Mouse (Mus musculus): ENCODE results near the gene Snx15. TPM values are rescaled to one million over a fixed set of nuclear protein-coding genes. Genes with fewer than 3 reads are reported as not detected.
A peak's percentile ranks its signal among the peaks of the same experiment; 100 is the strongest.

Gene Snx15
- 32.5 and 35.0 TPM in 2 replicates for polyA plus RNA-seq (2015; fragmentation: Nextera tagmentation; extraction: Ambion mirVana)

DNA sequence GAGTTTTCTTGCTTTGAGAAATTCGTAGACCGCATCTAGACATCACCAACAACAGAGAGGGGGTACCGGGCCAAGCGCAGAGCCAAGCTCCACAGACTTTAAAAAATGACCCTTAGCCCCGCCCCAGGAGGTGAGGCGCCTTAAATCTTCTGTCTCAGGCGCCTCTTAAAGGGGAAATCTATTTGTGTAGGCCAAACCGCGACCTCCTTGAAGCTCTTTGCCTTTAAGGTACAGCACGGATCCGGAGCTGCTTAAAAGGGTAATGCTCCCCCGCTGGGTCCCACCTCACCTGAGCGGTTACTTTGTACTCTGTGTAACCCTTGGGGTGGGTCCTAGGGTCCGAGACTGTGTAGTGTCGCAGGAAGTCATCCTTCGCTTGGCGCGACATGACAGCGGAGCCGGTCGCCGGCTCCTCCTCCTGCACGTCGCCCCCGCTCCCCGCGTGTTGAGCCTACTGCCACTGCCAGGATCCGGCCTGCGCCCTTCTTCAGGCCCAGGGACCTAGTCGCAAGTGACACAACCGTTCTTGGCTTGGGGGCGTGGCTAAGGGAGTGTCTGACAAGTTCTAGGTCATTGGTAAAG is at the start of gene Snx15:
Gene Snx15 (minus strand): TSS at position 545 of the 582 bp plus-strand sequence.
- WGBS = under 1% methylated on average over 32 of the region's 32 CpGs
- H3K4me2 ChIP-seq = peak within 1 kb of the TSS; percentile 70

GRCm38 (mm10) chr19:6174771-6175170 is 46.7 kb upstream of the Snx15 start:
- 43% methylated on average over 5 of the region's 5 CpGs for WGBS
- H3K4me3 ChIP-seq = no peak overlapping the region
- ATAC-seq = no peak

More for the DNA sequence above, at the start of gene Snx15:
- H3K9me3 ChIP-seq (replicated peaks) = no peaks in the 10 kb centered on the region
- H3K9ac ChIP-seq = peak within 1 kb of the TSS; percentile 75
- peaks cover 11% of the 10 kb centered on the region; the same call in 1 of the 2 replicates for H3K4me1 ChIP-seq
- H3K4me3 ChIP-seq = peak within 1 kb of the TSS; percentile 55
- peak; percentile 94 for ATAC-seq
- no peaks in the 10 kb centered on the region for H3K27me3 ChIP-seq
- peak within 1 kb of the TSS; percentile 84 for H3K27ac ChIP-seq
- H3K36me3 ChIP-seq (ENCODE audit: poor library complexity, severe bottlenecking) = peaks cover 5% of the 10 kb centered on the region; the same call in 1 of the 2 replicates

DNA sequence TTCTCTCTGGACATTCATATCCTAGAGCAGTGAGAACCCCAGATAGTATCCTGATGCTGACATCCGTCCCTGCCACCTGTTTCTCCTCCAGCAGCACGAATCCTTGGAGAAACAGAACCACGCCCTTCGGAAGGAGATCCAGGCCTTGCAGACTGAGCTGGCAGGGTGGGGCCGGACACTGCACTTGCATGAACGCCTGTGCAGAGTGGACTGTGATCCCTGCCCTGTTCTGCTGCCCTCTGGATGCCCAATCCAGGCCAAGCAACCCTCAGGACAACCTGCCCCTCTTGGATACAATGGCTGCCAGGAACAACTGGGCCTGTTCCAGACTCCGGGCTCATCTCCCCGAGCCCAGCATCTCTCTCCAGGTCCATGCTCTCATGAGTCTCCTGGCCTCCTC is 43.1 kb upstream of the Snx15 start:
- Histone ChIP-seq H3K4me2 (no peak overlapping the region), H3K4me1 (no peaks in the 10 kb centered on the region), H3K36me3 (ENCODE audit: poor library complexity, severe bottlenecking) (no peaks in the 10 kb centered on the region), H3K27ac (no peak overlapping the region), H3K9me3 (replicated peaks) (no peaks in the 10 kb centered on the region), H3K9ac (no peak overlapping the region), H3K4me3 (no peak overlapping the region), H3K27me3 (no peaks in the 10 kb centered on the region)
- ATAC-seq = no peak
- 90% methylated on average over 8 of the region's 8 CpGs for WGBS

More at GRCm38 (mm10) chr19:6174771-6175170, 46.7 kb upstream of the Snx15 start:
- no peak overlapping the region for H3K4me2 ChIP-seq
- H3K4me1 ChIP-seq = no peaks in the 10 kb centered on the region
- H3K27me3 ChIP-seq = no peaks in the 10 kb centered on the region
- H3K9ac ChIP-seq = no peak overlapping the region
- no peaks in the 10 kb centered on the region for H3K36me3 ChIP-seq (ENCODE audit: poor library complexity, severe bottlenecking)
- 0 out of 2 replicates have a peak, but pooled peaks cover 4% of the 10 kb centered on the region for H3K9me3 ChIP-seq (replicated peaks)
- no peak overlapping the region for H3K27ac ChIP-seq

GRCm38 (mm10) chr19:6166750-6167149 is 38.6 kb upstream of the Snx15 start:
- ATAC-seq = no peak
- Histone ChIP-seq H3K9ac (no peak overlapping the region), H3K4me1 (no peaks in the 10 kb centered on the region), H3K27me3 (no peaks in the 10 kb centered on the region), H3K4me2 (no peak overlapping the region), H3K4me3 (no peak overlapping the region), H3K9me3 (replicated peaks) (no peaks in the 10 kb centered on the region), H3K36me3 (ENCODE audit: poor library complexity, severe bottlenecking) (no peaks in the 10 kb centered on the region), H3K27ac (no peak overlapping the region)
- 84% methylated on average over 4 of the region's 4 CpGs for WGBS

GRCm38 (mm10) chr19:6163872-6164547 is 35.9 kb upstream of the Snx15 start:
- no peak overlapping the region for H3K27ac ChIP-seq
- no peak overlapping the region for H3K4me2 ChIP-seq
- H3K36me3 ChIP-seq (ENCODE audit: poor library complexity, severe bottlenecking) = no peaks in the 10 kb centered on the region
- no peak overlapping the region for H3K4me3 ChIP-seq
- H3K9me3 ChIP-seq (replicated peaks) = no peaks in the 10 kb centered on the region
- no peaks in the 10 kb centered on the region for H3K4me1 ChIP-seq
- WGBS = 67% methylated on average over 10 of the region's 10 CpGs
- H3K9ac ChIP-seq = no peak overlapping the region
- ATAC-seq = no peak
- no peaks in the 10 kb centered on the region for H3K27me3 ChIP-seq

- no peak for ATAC-seq
- H3K9me3 ChIP-seq (replicated peaks) = no peaks in the 10 kb centered on the region
- H3K27me3 ChIP-seq = no peaks in the 10 kb centered on the region
- no peak overlapping the region for H3K4me3 ChIP-seq
- H3K4me1 ChIP-seq = no peaks in the 10 kb centered on the region
- WGBS = 74% methylated on average over 6 of the region's 6 CpGs
- H3K9ac ChIP-seq = no peak overlapping the region
- no peaks in the 10 kb centered on the region for H3K36me3 ChIP-seq (ENCODE audit: poor library complexity, severe bottlenecking)
- H3K27ac ChIP-seq = no peak overlapping the region
- no peak overlapping the region for H3K4me2 ChIP-seq
Measured at GRCm38 (mm10) chr19:6157220-6157619, 29.1 kb upstream of the Snx15 start.

DNA sequence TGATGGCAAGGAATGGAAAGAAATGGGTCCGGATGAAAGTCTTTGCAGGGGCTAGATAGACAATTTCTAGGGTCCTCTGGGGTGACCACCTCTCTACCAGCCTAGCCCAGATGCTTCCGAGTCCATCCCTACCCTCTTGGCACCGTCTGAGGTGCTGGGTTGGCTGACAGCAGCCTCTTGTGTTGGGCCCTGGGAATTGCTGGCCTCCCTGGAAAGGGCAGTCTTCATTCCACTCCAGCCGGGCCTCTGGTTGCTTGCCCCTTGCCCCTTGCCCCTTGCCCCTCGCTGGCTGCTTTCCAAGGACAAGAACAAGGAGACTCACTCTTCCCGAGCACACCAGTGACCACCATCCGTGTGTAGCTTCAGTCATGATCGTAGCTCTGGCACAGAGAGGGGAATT is 28.3 kb upstream of the Snx15 start:
- Histone ChIP-seq H3K27me3 (no peaks in the 10 kb centered on the region), H3K4me3 (no peak overlapping the region), H3K36me3 (ENCODE audit: poor library complexity, severe bottlenecking) (no peaks in the 10 kb centered on the region), H3K9me3 (replicated peaks) (no peaks in the 10 kb centered on the region), H3K9ac (no peak overlapping the region), H3K4me1 (no peaks in the 10 kb centered on the region), H3K27ac (no peak overlapping the region), H3K4me2 (no peak overlapping the region)
- ATAC-seq = no peak
- 73% methylated on average over 8 of the region's 8 CpGs for WGBS

DNA sequence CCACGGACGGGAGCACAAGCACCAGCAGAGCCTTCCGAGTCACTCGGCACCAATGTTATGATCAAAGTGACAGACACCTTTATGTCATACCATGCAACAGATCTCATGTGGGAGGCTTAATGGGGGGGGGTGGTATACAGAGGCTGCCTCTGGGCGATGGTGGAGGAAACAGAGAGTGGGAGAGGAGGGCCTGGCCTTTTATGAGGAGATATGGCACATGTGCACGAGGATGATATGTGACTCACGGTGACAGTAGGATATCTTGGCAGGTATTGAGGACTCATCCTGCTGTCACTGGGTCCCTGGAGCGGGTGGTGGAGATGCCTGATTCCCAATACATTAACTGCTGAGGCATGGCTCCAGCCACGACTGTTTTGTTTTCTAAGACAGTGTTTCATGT is 27.1 kb upstream of the Snx15 start:
- no peaks in the 10 kb centered on the region for H3K9me3 ChIP-seq (replicated peaks)
- no peaks in the 10 kb centered on the region for H3K4me1 ChIP-seq
- no peak overlapping the region for H3K27ac ChIP-seq
- H3K4me2 ChIP-seq = no peak overlapping the region
- no peaks in the 10 kb centered on the region for H3K27me3 ChIP-seq
- no peaks in the 10 kb centered on the region for H3K36me3 ChIP-seq (ENCODE audit: poor library complexity, severe bottlenecking)
- no peak overlapping the region for H3K9ac ChIP-seq
- WGBS = 88% methylated on average over 9 of the region's 9 CpGs
- ATAC-seq = no peak
- H3K4me3 ChIP-seq = no peak overlapping the region

DNA sequence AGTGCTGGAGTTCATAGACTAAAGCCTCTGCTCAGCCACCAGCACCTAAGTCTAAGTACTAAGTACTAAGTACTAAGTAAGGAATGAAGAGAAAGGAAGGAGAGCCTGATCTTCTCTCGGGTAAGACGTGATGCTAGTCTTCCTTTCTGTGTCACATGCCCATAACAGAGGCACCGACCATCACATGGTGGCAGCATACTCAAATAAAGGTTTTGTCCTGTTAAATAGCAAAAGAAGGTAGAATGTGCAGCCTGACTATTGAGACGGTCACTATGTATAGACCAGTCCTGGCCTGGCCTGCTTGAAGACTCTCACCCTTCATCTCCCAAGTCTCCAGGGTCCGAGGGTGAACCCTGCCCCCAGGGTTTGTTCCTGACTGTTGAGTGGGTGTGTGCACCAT is 16.7 kb upstream of the Snx15 start:
- Histone ChIP-seq H3K27ac (no peak overlapping the region), H3K27me3 (0 out of 2 replicates have a peak, but pooled peaks cover 4% of the 10 kb centered on the region), H3K9me3 (replicated peaks) (no peaks in the 10 kb centered on the region), H3K9ac (no peak overlapping the region), H3K4me2 (no peak overlapping the region), H3K4me1 (peaks cover 8% of the 10 kb centered on the region), H3K4me3 (no peak overlapping the region), H3K36me3 (ENCODE audit: poor library complexity, severe bottlenecking) (no peaks in the 10 kb centered on the region)
- no peak for ATAC-seq
- WGBS = 76% methylated on average over 5 of the region's 5 CpGs

DNA sequence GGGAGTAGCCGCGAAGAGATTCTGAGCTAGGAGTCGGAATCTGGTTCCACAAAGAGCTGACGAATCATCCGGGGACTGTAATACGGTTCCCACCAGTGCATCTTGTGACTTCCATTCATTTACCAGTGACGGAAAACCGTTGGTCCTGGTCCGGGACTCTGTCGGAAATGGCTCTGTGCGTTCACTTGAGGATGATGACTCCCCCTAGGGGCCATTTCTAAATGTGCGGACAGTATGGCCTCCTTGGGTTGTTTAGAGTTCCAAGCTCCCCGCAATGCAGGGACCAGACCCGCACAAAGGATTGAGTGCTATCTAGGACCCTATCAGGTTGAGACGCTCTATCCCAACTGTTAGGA is 13.3 kb upstream of the Snx15 start, which contains the start of gene Arl2:
Gene Arl2 (minus strand): TSS at position 155 of the 356 bp plus-strand sequence.
- Histone ChIP-seq H3K36me3 (ENCODE audit: poor library complexity, severe bottlenecking) (peaks cover 15% of the 10 kb centered on the region), H3K4me3 (peak within 1 kb of the TSS; percentile 64), H3K4me2 (peak within 1 kb of the TSS; percentile 74), H3K27ac (peak within 1 kb of the TSS; percentile 97), H3K27me3 (no peaks in the 10 kb centered on the region), H3K4me1 (peaks cover 14% of the 10 kb centered on the region), H3K9ac (peak within 1 kb of the TSS; percentile 86), H3K9me3 (replicated peaks) (no peaks in the 10 kb centered on the region)
- under 1% methylated on average over 15 of the region's 15 CpGs for WGBS
- ATAC-seq = peak; percentile 77

DNA sequence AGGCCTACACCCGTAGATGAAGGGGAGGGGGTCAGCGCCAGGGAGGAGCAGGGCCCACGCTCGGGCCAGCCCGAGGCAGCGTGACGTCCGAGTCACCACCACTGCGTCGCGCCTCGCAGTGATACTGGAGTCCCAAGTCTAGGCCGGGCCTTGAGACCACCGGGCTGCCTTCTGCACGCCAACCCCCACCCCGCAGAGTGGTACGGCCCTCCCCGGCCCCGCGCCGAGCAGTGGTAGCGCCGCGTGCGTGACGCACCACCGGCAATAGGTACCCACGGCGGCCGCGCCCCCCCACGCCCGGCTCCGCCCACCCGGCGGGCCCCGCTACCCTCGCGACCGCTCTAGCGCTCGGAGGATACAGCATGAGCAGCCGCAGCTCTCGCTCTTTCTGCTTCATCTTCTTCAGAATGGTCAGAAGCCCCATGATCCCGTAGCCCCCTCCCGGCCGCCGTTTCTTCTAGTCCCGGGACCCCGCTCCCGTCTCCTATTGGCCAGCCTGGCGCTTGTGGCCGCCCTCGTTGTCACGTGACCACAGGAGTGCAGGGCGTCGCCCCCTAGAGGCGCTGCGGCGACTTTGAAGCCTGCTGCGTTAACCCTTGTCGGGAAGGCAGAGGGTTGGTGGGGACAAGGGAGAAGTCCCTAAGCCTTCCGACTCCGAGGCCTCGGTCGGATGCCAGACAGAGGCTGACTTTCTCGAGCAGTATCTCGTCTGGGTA is 12.7 kb upstream of the Snx15 start, which contains the start of gene Batf2:
Gene Batf2 (plus strand): TSS at position 306 of the 716 bp plus-strand sequence.
- peak within 1 kb of the TSS; percentile 86 for H3K9ac ChIP-seq
- H3K36me3 ChIP-seq (ENCODE audit: poor library complexity, severe bottlenecking) = peaks cover 20% of the 10 kb centered on the region
- H3K4me1 ChIP-seq = peaks cover 14% of the 10 kb centered on the region
- peak within 1 kb of the TSS; percentile 74 for H3K4me2 ChIP-seq
- WGBS = under 1% methylated on average over 57 of the region's 68 CpGs
- no peaks in the 10 kb centered on the region for H3K27me3 ChIP-seq
- ATAC-seq = peak; percentile 93
- H3K27ac ChIP-seq = peak within 1 kb of the TSS; percentile 97
- no peaks in the 10 kb centered on the region for H3K9me3 ChIP-seq (replicated peaks)
- H3K4me3 ChIP-seq = peak within 1 kb of the TSS; percentile 64

DNA sequence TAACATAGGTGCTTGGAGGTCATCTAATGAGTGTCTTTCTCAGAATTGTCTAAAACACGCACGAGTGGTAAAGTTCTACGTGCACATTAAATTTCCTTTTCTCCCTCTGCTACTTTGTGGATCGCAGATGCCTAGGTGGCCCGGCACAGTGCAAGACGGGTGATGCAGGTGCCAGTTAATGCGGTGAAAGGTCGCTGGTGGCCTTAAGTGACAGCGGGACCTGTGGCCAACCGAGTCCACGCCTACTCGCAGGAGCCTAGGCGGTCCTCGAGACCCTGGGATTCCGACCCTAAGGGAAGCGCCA is 12.2 kb upstream of the Snx15 start:
- H3K4me1 ChIP-seq = peaks cover 14% of the 10 kb centered on the region
- H3K4me3 ChIP-seq = peak overlapping the region; percentile 64
- peaks cover 26% of the 10 kb centered on the region for H3K36me3 ChIP-seq (ENCODE audit: poor library complexity, severe bottlenecking)
- no peaks in the 10 kb centered on the region for H3K27me3 ChIP-seq
- H3K4me2 ChIP-seq = peak overlapping the region; percentile 74
- H3K9me3 ChIP-seq (replicated peaks) = no peaks in the 10 kb centered on the region
- peak overlapping the region; percentile 86 for H3K9ac ChIP-seq
- peak overlapping the region; percentile 97 for H3K27ac ChIP-seq
- ATAC-seq = no peak
- WGBS = 6% methylated on average over 16 of the region's 16 CpGs

Measured in forebrain, embryonic 13.5 days (tissue).